Mouse (Mus musculus) gastrocnemius, adult 8-10 months (tissue): Measurements from ENCODE around the gene Pdzd7. TPM values are rescaled to one million over a fixed set of nuclear protein-coding genes. Genes with fewer than 3 reads are reported as not detected.

Source experiments
- DNase-seq, 2 experiments: peaks; one replicate each; pipeline ENCODE4 v3.0.0; 2022; ENCODE audit warnings: low spot score in 2 of 2
- total RNA-seq, 4 experiments: library from RNA; stranded (reverse); gene quantifications; 2 replicates each; pipeline ENCODE4 v1.2.4; 2022

Pdzd7 gene
- total RNA-seq, 4 experiments from 2014 or later, result 2.9 to 5.4 (median 4.1) TPM

- DNase-seq, result no peak
Measured at GRCm38 (mm10) chr19:45013581-45014225, 31.8 kb downstream of the Pdzd7 start.

- DNase-seq, result no peak
Measured at GRCm38 (mm10) chr19:45012636-45013035, 32.9 kb downstream of the Pdzd7 start.

GRCm38 (mm10) chr19:45012219-45012618, 33.3 kb downstream of the Pdzd7 start:
- DNase-seq, result no peak

GRCm38 (mm10) chr19:45010646-45011045, 34.9 kb downstream of the Pdzd7 start:
- no peak for DNase-seq

- no peak for DNase-seq
Measured at GRCm38 (mm10) chr19:45007425-45008191, 37.9 kb downstream of the Pdzd7 start.

GRCm38 (mm10) chr19:45007021-45007420, 38.5 kb downstream of the Pdzd7 start:
- no peak for DNase-seq

GRCm38 (mm10) chr19:45005957-45006712, 39.4 kb downstream of the Pdzd7 start, which contains the start of gene Mrpl43:
Gene Mrpl43, minus strand, starts transcription at chr19:45006442.
- peak; percentile 93 to 94 for DNase-seq

GRCm38 (mm10) chr19:45005444-45005843, 40.1 kb downstream of the Pdzd7 start, which contains the start of gene Twnk:
Gene Twnk, plus strand, starts transcription at chr19:45005663.
- DNase-seq, result no peak

- no peak for DNase-seq
Measured at GRCm38 (mm10) chr19:45003740-45004516, 41.6 kb downstream of the Pdzd7 start.

- DNase-seq, result no peak
Measured at GRCm38 (mm10) chr19:45002301-45002700, 43.2 kb downstream of the Pdzd7 start.

GRCm38 (mm10) chr19:44999647-45000046, 45.9 kb downstream of the Pdzd7 start:
- DNase-seq, result no peak

GRCm38 (mm10) chr19:44997786-44998185, 47.7 kb downstream of the Pdzd7 start:
- no peak for DNase-seq

GRCm38 (mm10) chr19:44992712-44993111, 52.8 kb downstream of the Pdzd7 start:
- DNase-seq, result no peak

- no peak for DNase-seq
Measured at GRCm38 (mm10) chr19:44992246-44992645, 53.3 kb downstream of the Pdzd7 start.

GRCm38 (mm10) chr19:44991031-44991430, 54.5 kb downstream of the Pdzd7 start:
- DNase-seq, result no peak

- DNase-seq, result no peak
Measured at GRCm38 (mm10) chr19:44989567-44990495, 55.7 kb downstream of the Pdzd7 start.

- DNase-seq, result no peak
Measured at GRCm38 (mm10) chr19:44988831-44989566, 56.5 kb downstream of the Pdzd7 start, which contains the start of gene Sema4g. Gene Sema4g, plus strand, starts transcription at chr19:44989101.

GRCm38 (mm10) chr19:44988321-44988720, 57.2 kb downstream of the Pdzd7 start:
- DNase-seq, result no peak

- no peak for DNase-seq
Measured at GRCm38 (mm10) chr19:44987851-44988250, 57.7 kb downstream of the Pdzd7 start.
